In the genomic region with DNA sequence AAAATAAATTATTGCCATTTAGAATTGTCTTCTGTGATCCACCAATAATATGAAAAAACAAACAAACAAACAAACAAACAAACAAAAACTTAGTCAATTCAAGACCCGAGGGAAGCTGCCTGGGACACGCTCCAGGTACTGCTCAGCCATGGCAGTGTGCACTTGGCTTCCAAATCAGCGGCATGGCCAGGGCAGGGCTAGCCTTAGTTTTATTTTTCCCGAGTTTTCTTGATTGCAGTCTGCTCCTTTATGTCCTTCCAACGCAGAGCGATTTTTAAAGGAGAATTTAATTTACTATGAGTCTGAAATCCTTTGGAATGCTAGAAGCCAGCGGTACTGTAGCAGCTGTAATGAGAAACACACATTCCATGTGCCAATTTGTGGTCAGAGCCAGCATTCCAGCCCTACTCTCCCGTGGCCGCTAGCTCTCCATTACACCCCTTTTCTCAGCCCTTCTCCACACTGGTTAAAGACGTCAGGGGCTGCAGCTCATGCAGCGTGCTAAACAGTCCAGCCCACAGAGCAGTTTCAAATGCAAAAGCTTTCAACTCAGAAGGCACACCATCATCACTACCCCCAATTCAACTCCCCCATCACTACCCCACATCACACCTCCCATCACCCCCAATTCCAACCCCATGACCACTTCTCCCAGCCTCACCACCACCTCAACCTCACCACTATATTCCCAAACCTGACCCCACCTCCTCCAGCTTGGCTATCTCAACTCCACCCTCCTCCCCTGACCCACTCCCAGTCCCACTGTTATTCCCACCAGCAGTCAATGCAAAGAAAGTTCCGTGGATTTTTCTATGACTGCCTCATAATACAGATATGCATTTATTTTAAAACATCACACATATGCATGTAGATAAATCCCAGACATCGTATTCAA, we compare ENCODE assay signal across 10 mouse cellular contexts.
DNase-seq lines count a peak whose midpoint lies in the region; ATAC-seq and TF ChIP-seq lines count a peak whose summit lies in the region.
"Had no signal": no experiment of that assay in that cellular context is flagged by ENCODE, and none has a peak within 500 bp of the region (broad histone marks: within the 10 kb centered on the region; RNA-seq: fewer than 3 reads in every experiment).

No protein-coding gene starts in this region.

- peak; percentile 44; the same call in 1 of the 2 replicates for ATAC-seq in frontal cortex, adult (ENCODE audit: low TSS enrichment)
- ATAC-seq in hindbrain, postnatal 0 days = no peak
- ATAC-seq in activated CD4-positive, CD25-positive, alpha-beta regulatory T cell, adult 4 months = no peak
- no peak for ATAC-seq in monocyte, adult 5-6 weeks (replicated peaks; ENCODE audit: insufficient number of reproducible peaks, low FRiP score, low TSS enrichment, poor library complexity, severe bottlenecking)
- ATAC-seq: midbrain, embryonic 15.5 days had no signal

- no peaks in the 10 kb centered on the region for H3K4me1 ChIP-seq in hindbrain, postnatal 0 days (ENCODE audit: insufficient read depth, low read length)
- H3K4me1 ChIP-seq: midbrain, embryonic 15.5 days had no signal

- no peaks in the 10 kb centered on the region for H3K27me3 ChIP-seq in hindbrain, postnatal 0 days (ENCODE audit: insufficient read depth, low read length)
- H3K27me3 ChIP-seq: midbrain, embryonic 15.5 days had no signal

- TF ChIP-seq CTCF in hindbrain, postnatal 0 days (IDR thresholded peaks at IDR 0.05; ENCODE audit: low read depth) = no peak

- H3K9me3 ChIP-seq in hindbrain, postnatal 0 days (ENCODE audit: low read length) = no peaks in the 10 kb centered on the region
- H3K9me3 ChIP-seq: midbrain, embryonic 15.5 days had no signal

- no peak overlapping the region for H3K4me3 ChIP-seq in hindbrain, postnatal 0 days (ENCODE audit: low read length)
- H3K4me3 ChIP-seq: midbrain, embryonic 15.5 days had no signal

- H3K36me3 ChIP-seq in hindbrain, postnatal 0 days (ENCODE audit: insufficient read depth, low read length) = no peaks in the 10 kb centered on the region
- H3K36me3 ChIP-seq: midbrain, embryonic 15.5 days had no signal

- no peak overlapping the region for H3K9ac ChIP-seq in hindbrain, postnatal 0 days (replicated peaks; ENCODE audit: low read length)
- H3K9ac ChIP-seq: midbrain, embryonic 15.5 days had no signal

- WGBS in hindbrain, postnatal 0 days = 49% methylated on average over 13 of the region's 13 CpGs

- no peak for DNase-seq in frontal cortex, postnatal 14 days (ENCODE audit: low spot score in 2 of 2)
- peak; percentile 49 for DNase-seq in adipocyte (ENCODE audit: low spot score)
- no peak for DNase-seq in hindbrain, postnatal 0 days (ENCODE audit: low spot score)
- peak; percentile 55 for DNase-seq in lung, postnatal 10 days
- no peak for DNase-seq in urinary bladder, adult 18-20 months (ENCODE audit: low spot score in 2 of 2)
- DNase-seq: cerebellum, adult 18-20 months had no signal

- 0 out of 2 replicates have a peak overlapping the region, but pooled peaks have one; percentile 3 for H3K4me2 ChIP-seq in hindbrain, postnatal 0 days (ENCODE audit: low read depth, low read length)
- H3K4me2 ChIP-seq: midbrain, embryonic 15.5 days had no signal

- no peak overlapping the region for H3K27ac ChIP-seq in hindbrain, postnatal 0 days
- H3K27ac ChIP-seq: midbrain, embryonic 15.5 days had no signal

Comparison
In these comparisons a context has a peak if more than half of its experiments do, and no peak if none do; other contexts are left out.
1. DNase-seq: peak in adipocyte (single experiment) and lung, postnatal 10 days (single experiment); none in frontal cortex, postnatal 14 days (0 of 2), hindbrain, postnatal 0 days (single experiment) and urinary bladder, adult 18-20 months (0 of 2).